Mouse (Mus musculus): Measurements from ENCODE around the gene Vps4a.

Vps4a gene

DNA sequence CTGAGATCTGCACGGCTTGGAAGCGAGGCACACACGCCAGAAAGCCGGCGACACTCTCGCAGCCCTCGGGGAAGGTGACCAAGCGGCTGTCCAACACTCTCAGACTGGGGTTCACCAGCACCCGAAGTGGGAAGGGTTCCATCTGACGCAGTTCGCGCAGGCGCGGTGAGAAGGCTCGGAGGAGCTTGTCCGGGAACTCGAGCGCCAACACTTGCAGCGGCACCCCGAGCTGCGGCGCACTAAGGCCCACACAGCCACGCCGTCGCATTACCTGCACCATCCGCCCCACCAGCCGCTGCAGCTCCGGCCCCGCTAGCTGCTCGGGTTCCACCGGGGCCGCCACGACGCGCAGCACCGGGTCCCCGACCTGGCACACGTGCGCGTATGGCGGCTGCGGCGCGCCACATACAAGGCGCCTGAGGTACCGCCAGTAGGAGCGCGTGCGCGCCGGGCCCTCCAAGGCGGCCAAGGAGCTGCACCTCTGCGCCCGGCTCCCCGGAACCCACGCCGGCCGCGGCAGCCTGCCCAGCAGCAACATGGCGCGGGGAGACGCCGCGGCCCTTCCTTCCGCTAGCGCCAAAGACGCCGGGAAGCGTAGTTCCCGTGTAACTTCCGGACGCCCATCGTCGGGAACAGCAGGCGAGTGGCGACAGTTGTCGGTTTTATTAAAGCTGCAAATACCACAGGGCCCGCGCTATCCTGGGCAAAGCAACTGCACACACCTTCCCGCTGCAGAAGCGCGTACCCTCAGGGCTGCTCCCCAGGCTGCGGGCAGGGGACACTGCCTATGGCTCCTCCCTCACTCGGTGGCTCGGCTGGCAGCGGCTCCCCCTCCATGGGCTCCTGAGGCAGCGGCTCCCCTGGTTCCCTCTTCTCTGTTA is 17.3 kb downstream of the Vps4a start, which contains the start of gene Pdf:
Pdf (minus strand) TSS at position 554 of the 881 bp plus-strand sequence.
- no peak for DNase-seq (ENCODE audit: extremely low spot score, low read depth, low spot score)

DNA sequence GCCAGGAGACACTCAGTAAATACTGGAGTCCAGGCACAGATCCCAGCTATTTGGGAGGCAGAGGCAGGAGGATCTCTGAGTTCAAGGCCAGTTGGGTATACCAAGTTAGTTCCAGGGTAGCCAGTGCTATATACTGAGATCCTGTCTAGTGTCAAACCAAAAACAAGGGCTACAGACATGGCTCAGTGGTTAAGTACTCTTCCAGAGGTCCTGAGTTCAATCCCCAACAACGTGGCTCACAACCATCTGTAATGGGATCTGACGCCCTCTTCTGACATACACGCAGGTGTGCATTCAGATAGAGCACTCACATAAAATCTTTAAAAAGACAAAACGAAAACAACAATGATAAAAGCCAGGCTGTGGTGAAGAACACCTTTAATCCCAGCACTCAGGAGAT is 18.5 kb downstream of the Vps4a start:
- no peak for DNase-seq (ENCODE audit: extremely low spot score, low read depth, low spot score)

DNA sequence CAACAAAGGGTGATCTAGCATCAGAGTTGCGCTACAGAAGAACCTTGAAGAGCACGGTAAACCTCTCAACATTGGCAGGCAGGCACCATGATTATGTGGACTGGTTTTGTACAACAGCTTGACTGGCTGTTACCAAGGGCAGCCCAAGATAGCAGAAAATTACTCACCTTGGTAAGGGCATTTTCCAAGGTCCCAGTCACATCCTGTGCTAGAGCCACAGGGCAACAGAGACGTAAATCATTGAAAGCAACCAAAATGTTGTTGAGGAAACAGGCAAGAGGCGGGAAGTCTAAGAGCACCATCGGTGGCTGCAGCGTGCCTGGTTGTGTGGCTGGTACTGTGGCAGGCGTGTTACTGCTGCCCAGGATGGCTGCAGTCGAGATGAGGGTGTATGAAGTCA is 21.0 kb downstream of the Vps4a start:
- no peak for DNase-seq (ENCODE audit: extremely low spot score, low read depth, low spot score)

DNA sequence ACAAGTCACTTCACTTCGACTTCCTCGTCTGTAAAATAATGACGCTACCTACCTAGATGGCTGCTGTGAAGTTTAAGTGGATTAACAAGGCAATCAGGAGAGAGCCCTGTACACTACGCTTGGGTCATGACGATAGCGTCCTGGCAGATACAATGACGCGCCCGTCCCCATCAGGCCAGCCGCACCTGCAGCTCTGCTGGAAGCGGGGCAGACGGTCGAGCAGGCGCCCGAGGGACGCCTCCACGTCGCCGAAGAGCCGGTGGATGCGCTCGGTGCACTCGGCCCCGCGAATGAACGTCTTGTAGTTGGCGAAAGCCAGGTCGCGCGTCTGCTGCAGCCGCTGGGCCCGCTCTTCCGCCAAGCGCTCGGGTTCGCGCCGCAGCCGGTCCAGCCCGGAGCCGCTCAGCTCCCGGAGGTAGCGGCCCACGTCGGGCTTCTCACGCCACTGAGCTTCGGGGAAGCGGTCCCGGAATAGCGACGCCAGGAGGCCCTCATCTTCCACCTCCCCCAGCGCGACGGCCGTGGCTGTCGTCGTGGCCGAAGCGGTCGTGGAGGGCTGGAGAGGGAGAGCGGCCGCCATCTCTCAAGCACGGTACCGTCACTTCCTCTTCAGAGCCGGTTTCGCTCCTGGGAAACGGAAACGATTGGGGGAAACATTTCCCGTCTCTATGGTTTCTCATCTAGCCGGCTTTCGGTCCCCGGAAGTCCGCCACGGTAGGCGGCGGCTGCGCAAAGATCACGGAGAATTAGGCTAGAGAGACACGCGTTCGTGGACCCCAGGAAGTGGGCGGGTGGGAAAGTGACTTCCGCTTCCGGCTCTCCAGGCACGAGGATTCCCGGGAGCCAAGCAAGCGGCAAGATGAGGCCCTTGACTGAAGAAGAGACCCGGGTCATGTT is 25.3 kb downstream of the Vps4a start, which contains the start of the genes Cog8 and Nip7:
Cog8 (minus strand) TSS at position 614 of the 897 bp plus-strand sequence.
Nip7 (plus strand) TSS at position 802 of the 897 bp plus-strand sequence.
- peak; percentile 92 for DNase-seq (ENCODE audit: extremely low spot score, low read depth, low spot score)

- DNase-seq (ENCODE audit: extremely low spot score, low read depth, low spot score) = no peak
Measured at GRCm38 (mm10) chr8:107056973-107057369, 25.9 kb downstream of the Vps4a start.

- no peak for DNase-seq (ENCODE audit: extremely low spot score, low read depth, low spot score)
Measured at GRCm38 (mm10) chr8:107062613-107063012, 31.6 kb downstream of the Vps4a start.

- DNase-seq (ENCODE audit: extremely low spot score, low read depth, low spot score) = no peak
Measured at GRCm38 (mm10) chr8:107065511-107066496, 34.8 kb downstream of the Vps4a start, which contains the start of gene Tmed6. Gene Tmed6 (minus strand): TSS chr8:107065644.

- DNase-seq (ENCODE audit: extremely low spot score, low read depth, low spot score) = no peak
Measured at GRCm38 (mm10) chr8:107073706-107074105, 42.7 kb downstream of the Vps4a start.

GRCm38 (mm10) chr8:107074128-107074527 is 43.1 kb downstream of the Vps4a start:
- no peak for DNase-seq (ENCODE audit: extremely low spot score, low read depth, low spot score)

DNA sequence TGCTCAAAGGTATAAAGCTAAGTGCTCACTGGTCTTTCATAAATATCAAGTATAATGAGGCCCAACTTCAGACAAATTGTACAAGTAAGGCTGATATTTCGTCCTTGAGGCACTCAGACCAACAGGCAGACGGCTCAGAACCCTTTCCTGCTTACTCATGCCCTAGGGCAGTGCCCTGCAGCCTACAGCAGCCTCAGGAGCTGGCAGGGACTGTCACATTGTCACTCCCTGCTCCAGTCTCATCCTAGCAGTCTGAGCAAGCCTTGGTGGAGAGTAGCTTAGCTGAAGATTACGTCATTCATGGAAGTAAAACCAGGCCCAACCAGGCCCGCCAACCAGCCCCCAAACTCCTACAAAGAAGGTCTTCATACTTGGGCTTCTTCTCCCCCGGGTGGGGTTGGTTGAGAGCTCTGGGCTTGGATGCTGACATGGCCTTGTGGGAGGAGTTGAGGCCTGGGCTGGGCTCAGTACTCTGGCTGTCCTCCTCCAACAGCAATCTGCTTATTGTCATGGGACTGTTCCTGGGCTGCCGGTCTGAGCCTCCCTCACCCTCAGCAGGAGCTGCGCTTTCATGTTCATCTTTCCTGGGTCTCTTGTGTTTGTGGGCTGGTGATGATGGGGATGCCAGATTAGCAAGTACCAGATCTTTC is 45.3 kb downstream of the Vps4a start:
- no peak for DNase-seq (ENCODE audit: extremely low spot score, low read depth, low spot score)

- DNase-seq (ENCODE audit: extremely low spot score, low read depth, low spot score) = no peak
Measured at GRCm38 (mm10) chr8:107085358-107085757, 54.3 kb downstream of the Vps4a start.

DNA sequence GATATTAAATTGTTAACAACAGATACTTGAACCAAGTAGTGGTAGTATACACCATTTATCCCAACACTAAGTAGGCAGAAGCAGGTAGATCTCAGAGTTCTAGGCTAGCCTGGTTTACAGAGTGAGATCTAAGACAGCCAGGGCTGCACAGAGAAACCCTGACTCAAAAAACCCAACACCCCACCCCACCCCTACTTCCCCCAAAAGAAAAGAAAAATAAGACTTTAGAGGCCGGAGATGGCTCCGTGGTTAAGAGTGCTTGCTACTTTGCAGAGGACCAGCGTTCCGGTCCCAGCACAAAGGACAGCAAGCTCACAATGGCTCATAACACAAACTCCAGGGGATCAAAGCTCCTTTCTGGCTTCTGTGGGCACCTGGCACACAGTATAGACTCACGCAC is 55.0 kb downstream of the Vps4a start:
- DNase-seq (ENCODE audit: extremely low spot score, low read depth, low spot score) = no peak

GRCm38 (mm10) chr8:107088526-107089063 is 57.6 kb downstream of the Vps4a start:
- no peak for DNase-seq (ENCODE audit: extremely low spot score, low read depth, low spot score)

DNA sequence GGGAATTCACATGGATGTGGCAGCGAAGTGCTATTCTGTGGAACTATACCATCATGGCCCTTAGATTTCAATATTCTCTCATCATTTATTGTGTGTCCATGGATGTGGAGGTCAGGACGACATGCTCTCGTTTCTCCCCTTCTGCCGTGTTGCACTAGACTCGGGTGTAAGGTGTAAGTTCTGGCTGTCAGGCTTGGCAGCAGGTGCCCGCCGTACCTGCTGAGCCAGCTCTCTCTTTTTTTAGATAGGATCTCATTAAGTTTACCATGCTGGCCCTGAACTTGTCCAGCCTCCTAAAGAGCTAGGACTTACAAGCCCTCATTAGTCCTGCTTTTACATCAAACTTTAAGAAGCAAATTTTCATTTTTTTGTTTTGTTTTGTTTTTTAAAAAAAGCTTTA is 59.5 kb downstream of the Vps4a start:
- no peak for DNase-seq (ENCODE audit: extremely low spot score, low read depth, low spot score)
